Mouse (Mus musculus) kidney, postnatal 36 days (tissue): ENCODE measurements at regions not wholly inside any gene's neighbourhood (a gene's known extent, or its start where the extent isn't known, plus 50 kb on each side); places are given as distances from the start of the nearest gene placed in this dataset.

Experiments
- DNase-seq, 2 experiments: peaks; one replicate each; pipeline ENCODE4 v3.0.0; 2021 to 2022; ENCODE audit warnings: mixed read lengths in 2 of 2

DNA sequence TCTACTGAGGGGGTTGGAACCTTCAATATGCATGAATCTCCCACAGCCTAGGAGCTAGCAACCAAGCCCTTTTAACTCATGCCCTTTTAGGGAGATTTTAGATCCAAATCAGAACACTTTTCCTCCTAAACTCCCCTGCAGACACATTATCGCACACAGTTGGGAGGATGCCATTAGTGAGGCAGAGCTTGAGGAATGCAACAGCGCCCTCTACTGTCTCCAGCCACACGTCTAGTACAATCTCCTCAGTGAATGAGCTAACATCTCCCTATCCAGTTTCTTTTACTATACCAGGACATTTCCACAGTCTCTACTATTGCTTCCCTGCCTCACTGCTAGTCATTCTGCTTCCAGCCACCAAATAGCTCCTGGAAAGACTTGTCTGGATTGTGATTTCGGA lies 59.3 kb downstream of the 1700080O16Rik start:
- peak; percentile 44 to 75 for DNase-seq

DNA sequence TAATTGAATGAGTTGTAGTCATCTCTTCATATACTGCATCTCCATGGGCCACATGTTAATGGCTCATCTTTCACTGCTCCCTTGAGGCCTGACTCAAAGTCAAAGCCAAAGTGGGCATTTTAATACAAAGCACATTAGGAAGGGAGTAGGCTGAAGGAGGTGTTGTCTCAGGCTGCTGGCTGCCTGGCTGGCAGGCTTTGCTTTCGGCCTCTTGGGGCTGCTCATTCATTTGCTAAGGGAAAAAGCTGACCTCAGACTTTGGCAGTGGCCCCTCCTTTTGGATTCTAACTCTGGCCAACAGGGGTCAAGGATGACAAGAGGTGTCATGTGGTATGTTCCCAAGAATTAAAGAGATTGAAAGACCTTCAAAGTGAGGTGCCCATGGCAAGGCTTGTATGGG lies 61.0 kb downstream of the 1700080O16Rik start:
- peak; percentile 32 to 34 for DNase-seq

DNA sequence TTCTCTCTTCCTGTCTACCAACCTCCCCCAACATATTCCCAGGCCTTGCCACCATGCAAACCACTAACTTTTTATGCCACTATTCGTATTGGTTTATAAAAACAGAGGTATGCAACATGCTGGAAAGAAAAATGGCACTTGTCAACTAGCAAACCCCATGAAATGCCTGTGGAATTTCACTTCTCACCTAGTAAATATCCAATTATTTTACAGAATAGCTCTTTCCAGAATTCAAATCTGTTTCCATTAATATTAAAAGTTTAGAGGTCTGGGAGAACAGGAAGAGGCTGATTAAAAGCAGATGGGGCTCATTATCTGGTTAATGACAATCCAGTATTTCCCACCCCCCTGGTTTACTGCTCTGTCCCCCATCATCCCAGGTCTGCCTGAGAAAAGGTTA lies 62.0 kb downstream of the 1700080O16Rik start:
- DNase-seq, result no peak

DNA sequence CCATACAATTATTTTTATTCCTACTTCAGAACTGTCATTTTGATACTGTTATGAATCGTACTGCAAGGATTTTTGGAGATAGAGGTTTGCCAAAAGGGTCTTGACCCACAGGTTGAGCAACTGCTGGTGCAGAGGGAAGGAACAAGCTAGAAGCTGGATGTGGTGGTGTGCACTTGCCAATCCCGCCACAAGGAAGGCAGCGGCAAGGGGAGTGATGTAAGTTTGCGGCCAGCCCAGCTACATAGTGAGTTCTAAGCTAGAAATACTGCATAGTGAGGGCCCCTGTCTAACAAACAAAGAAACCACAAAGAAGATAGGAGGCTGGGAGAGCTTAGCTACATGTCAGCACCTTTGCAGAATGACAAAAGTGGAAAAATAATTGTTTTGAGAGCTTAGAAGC lies 74.1 kb downstream of the 1700080O16Rik start:
- no peak for DNase-seq

DNA sequence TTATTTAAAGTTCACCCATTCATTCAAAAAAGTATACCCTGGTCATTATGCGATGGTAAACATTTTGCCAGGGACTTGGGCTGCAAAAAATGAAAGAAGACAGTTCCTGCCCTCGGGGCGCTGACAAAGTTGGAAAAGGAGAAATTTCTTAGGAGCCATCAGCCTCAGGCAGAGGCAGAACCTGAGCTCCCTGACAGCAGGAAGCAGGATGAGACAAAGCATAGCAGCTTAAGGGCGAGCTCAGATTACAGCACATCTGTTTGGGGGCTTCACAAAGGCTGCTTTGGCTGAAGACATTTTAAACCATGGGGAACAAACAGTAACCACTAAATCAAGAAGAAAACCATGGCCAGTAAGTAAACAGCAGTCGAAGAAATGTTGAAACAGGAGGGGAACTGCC lies 75.5 kb downstream of the 1700080O16Rik start:
- no peak for DNase-seq

DNA sequence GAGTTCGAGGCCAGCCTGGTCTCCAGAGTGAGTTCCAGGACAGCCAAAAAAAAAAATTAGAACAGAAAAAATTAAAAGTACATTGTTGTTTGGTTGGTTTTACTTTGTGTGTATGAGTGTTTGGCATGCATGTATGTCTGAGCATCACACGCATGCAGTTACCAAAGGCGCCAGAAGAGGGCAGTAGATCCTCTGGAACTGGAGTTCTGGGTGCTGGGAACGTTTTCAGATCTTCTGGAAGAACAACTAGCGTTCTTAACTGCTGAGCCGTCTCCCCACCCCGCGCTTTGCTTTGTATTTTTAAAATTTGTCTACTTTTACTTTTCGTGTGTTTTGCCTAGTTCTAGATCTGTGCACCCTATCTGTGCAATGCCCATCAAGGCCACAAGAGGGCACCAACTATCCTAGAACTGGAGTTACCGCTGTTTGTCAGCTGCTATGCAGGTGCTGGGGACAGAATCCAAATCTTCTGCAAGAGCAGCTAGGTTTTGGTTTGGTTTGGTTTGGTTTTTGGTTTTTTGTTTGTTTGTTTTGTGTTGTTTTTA lies 76.9 kb downstream of the 1700080O16Rik start:
- DNase-seq, result peak in 1 of 2 experiments; percentile 3

DNA sequence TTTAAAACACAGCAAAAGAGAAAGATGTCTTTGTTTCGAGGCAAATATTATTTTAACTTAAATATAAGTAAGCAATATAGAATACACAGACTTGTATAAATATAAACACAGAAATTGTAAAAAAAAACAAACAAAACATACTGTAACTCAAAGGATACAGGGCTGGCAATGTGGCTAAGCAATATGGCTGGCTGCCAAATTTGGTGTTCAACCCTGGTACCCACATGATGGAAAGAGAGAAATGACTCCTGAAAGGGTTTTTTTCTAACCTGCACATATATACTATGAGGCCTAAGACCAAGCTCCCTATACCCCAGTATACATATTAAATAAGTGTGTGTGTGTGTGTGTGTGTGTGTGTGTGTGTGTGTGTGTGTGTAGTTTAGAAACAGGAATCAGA lies 79.9 kb downstream of the 1700080O16Rik start:
- DNase-seq, result peak in 1 of 2 experiments; percentile 1

DNA sequence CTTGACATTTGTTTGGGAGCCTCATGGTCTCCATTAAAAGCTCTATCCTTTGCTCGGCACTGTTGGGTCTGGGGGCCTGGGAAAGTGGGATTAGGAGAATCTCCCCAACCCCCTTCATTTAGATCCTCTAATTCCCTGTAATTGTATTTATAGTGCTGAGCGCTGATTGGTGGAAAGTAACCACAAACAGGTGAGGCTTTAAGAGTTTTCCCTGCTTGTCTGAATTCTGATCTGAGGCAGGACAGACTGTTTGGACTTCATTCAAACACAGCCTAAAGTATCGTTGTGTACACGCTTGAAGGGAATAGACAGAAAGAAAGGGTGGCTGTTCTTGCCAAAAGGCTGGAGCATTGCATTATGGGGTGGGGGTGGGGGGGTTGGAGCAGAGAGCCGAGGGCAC lies 85.1 kb upstream of the Usp26 start:
- no peak for DNase-seq
